Mouse (Mus musculus) thymus, postnatal 25 days (tissue): ENCODE measurements around the gene 6430571L13Rik.

Source experiments
- DNase-seq: peaks from one replicate; pipeline ENCODE4 v3.0.0; 2022

The 6430571L13Rik gene

DNA sequence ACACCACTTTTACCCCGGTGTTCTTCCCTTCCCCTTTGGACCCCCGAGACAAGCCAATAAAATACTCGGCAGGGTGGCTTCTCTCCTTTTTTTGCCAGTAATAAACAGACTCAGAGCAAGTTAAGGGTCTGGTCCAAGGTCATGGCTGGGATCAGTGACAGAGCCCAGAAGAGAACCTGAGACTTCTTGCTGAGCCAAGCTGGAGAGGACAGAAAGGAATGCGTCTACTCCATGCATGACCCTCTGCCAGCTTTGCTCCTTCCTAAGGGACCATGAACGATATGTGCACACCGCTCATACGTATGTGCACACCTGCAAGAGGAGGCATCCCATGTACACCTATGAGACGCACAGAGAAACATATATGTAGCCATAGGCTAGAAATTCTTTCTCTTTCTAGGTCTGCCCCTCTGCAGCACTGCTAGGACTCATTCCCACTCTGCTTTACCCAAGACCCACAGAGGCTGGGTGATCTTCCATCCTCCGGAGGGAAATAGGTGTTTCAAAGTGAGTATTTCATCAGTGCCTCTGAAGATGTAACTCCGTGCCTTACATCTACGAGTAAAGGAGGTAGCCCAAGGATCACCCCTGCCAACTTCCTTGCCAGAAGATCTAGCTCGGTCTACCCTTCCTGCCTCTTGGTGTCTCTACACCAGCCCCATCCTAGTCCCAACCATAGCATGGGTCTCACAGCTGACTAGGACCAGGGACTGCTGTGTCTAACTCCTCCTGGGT lies 676 bp downstream of the 6430571L13Rik start:
- no peak for DNase-seq

GRCm38 (mm10) chr9:107342201-107342709 lies 1.9 kb downstream of the 6430571L13Rik start:
- peak; percentile 36 for DNase-seq

- no peak for DNase-seq
Observed at GRCm38 (mm10) chr9:107343146-107343943, 2.9 kb downstream of the 6430571L13Rik start.

GRCm38 (mm10) chr9:107344027-107344426 lies 3.6 kb downstream of the 6430571L13Rik start:
- no peak for DNase-seq

DNA sequence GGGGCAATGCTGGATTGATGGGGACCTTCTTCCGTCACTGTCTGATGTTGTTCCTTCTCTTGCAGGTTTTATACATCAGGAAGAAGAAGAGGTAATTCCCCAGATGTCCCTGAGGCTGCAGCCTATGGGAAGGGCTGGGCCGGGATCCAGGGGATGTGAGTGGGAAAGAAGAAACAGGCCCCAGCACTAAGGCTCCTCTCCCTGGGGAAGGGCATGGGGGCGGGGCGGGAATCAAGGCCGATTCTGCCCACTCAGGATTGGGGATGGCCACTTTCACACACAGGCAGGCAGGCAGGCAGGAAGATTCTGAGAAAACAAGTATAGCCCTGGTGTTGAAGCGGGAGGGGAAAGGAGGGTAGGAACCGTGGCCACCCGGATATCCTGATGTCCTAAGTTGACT lies 5.7 kb downstream of the 6430571L13Rik start:
- no peak for DNase-seq

- DNase-seq: no peak
Observed at GRCm38 (mm10) chr9:107347586-107348183, 7.3 kb downstream of the 6430571L13Rik start.

DNA sequence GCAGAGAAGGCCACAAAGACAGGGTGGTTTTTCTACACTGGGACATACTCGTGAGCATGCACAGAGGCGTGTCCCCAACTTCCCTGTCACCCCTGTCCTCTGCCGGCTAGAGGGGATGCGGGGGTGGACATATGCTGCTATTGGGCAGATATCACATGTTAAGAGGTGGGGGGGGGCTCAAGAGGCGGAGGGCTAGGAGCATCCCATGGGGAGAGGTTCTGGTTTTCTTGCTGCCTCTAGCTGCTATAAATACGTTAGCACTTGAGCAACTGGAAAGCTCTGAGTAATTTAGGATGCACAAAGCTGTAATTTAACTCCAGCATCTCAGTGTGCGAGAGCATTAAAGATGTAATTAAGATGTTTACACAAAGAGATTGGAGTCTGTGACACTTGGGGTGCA lies 8.9 kb downstream of the 6430571L13Rik start:
- no peak for DNase-seq

- DNase-seq: no peak
Observed at GRCm38 (mm10) chr9:107354826-107355225, 14.4 kb downstream of the 6430571L13Rik start.

DNA sequence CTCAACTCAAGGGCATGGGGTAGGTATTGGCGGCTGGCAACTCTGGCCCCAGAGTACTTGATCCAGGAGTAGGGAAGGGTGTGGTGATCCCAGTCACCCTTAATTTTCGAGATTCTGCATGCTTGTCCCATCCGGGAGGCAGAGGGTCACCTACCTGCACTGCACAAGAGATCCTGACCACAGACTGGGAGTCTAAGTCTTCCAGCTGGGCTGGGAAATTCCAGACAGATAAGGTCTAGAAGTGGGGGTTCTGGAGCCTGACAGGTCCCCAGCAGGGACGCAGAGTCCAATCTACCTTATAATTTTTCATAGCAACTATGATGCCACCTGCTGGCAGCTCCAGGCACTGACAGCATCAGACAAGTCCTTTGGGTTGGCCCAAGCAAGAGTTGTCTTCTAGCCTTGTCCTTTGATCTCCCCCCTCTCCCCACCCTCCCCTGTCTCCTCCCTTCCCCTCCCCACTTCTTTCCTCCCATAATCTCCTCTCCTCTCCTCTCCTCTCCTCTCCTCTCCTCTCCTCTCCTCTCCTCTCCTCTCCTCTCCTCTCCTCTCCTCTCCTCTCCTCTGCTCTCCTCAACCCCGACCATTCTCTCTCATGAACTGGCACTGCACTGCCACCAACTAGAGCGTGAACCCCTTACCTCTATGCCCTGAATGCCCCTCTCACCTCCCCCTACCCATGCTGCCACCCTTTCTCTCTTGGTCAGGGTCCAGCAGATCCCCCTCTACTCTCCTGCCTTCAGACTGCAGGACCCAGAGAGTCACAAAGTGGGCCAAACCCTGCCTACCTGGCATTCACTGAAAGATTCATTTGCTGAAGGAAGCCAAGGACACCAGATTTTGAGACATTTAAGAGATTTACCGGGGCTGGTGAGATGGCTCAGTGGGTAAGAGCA lies 15.7 kb downstream of the 6430571L13Rik start:
- peak; percentile 61 for DNase-seq

DNA sequence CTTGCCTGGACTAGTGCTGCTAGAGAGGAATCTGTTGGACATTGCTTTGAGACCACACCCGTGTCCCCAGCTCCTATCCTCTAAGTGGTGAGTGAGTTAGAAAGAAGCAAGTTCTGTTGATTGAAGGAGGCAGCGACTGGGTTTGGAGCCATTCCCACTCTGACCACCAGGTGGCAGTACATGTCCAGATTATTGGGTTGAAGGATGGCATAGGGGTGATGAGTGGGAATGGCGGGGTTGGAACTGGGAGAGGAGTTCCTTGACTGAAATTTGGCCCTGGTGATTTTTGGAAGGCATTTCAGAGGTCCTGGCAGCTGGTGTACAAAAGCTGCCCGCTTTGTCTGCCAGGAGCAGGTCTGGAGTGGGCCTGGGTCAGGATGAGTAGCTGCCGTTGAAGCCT lies 17.2 kb downstream of the 6430571L13Rik start:
- DNase-seq: peak; percentile 66

- DNase-seq: no peak
Observed at GRCm38 (mm10) chr9:107360989-107361388, 20.6 kb downstream of the 6430571L13Rik start.

GRCm38 (mm10) chr9:107366644-107367043 lies 26.2 kb downstream of the 6430571L13Rik start:
- DNase-seq: peak; percentile 36

DNA sequence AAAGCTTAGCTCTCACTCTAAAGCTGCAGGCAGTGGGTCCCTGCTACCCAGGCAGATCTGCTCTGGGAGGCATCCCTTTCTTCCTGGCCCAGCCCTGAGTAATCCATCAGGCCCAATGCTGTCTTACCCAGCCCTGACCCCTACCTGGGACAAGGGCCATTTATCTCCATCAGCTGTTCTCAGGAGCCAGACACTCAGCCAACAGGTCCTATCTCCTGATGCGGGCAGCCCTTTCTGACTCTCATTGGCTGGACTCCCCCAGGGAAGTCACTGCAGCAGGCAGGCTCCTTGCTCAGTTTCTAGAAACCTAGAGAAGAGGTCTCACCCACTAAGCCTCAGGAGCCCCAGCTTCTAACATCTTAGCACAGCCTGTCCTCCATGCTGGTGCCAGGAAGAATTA lies 27.9 kb downstream of the 6430571L13Rik start:
- DNase-seq: no peak

DNA sequence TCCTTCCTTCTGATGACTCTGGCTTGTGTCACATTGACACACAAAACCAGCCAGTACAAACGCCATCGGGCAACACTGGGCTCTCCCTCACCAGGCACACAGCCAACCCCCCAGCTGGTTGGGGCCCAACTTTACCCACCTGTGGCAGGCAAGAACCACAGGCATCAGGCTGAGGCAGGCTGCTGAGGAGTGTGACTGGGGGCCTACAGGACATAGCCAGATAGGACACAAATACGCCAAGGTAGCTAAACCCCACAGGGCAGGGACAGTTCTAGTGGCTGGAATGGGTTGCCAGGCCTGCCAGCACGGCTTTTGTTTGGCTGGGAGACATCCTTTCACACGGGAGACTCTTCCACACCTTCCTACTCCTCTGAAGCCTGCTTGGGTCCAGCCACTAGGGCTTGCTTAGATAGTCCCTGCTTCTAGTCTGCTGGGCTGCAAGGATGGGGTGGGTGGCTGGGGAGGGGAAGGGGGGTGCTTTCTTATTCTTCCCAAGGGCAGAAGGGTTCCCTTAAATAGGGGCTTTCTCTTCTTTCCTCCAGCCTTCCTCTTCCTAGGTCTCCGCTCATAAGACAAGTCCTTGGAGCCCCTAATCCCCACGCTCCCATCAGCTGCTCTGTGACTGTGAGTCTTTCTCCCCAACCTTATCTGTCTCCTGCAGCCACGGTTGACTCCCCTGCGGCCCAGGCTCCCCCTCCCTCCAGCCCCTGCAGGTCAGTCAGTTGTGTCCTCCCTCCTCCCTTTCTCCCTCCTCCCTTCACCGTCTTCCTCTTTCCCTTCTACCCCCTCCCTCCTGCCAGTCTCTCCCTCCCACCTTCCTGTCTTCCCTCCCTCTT lies 29.1 kb downstream of the 6430571L13Rik start:
- DNase-seq: no peak

DNA sequence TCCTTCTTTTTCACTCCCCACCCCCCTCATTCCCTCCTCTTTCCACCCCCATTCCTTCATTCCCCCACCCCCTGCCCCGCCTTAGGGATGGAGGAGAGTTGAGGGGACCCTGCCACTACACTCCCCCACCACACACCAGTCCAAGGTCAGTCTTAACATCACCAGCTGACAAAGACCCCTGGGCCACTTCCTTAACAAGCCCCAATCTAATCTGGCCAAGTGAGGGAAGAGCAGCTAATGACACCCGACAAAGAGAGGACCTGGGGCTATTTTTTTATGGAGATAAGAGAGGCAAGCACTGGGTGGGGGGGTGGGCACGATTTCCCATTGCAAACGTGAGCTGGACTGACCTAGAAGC lies 29.7 kb downstream of the 6430571L13Rik start:
- DNase-seq: no peak

- DNase-seq: no peak
Observed at GRCm38 (mm10) chr9:107372441-107372840, 32.0 kb downstream of the 6430571L13Rik start.

GRCm38 (mm10) chr9:107374623-107375022 lies 34.2 kb downstream of the 6430571L13Rik start:
- DNase-seq: peak; percentile 11

- no peak for DNase-seq
Observed at GRCm38 (mm10) chr9:107375451-107375850, 35.0 kb downstream of the 6430571L13Rik start.

DNA sequence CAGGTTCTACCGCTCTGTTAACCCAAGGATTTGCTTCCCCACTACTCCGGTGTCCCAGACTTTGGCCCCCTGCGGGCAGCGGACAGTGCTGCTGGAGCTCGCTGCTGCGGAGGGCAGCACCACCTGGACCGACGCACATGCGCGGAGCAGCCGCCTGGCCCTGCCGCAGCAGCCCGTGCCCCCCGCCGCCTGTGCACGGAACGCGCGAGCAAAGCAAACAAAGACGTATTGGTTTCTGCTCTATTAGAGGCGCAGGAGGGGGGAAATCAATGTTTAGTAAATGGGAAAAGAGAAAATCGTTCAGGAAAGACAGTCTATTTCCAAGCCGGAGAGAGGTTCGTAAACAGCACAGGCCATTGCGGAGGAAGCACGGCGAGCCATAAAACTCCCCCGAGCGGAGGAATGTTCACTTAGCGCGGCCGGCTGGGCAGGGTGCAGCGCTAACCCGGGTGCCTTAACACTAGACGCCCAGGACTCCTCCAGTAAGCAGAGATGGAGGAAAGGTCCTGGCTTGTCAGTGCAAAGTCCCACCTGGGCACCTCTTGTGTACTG lies 37.6 kb downstream of the 6430571L13Rik start:
- DNase-seq: no peak

- DNase-seq: no peak
Observed at GRCm38 (mm10) chr9:107381723-107382122, 41.3 kb downstream of the 6430571L13Rik start.

DNA sequence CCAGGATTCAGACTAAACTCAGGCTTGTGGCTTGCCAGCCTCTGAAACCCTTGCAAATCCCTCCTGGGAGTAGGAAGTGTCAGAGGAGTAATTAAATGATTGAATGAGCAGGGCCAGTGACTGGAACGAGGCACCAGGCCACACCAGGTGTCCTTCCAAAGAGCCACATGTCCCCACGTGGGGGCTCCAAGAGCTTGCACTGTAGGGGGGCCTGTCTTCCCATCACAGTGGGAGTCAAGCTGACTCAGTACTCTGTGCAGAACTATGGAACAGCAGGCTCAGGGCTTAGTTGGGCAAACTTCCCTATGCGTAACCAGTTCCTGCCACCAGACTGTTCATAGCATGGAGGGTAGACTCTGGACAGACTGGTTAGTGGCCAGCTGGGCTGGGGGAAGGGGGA lies 44.0 kb downstream of the 6430571L13Rik start:
- no peak for DNase-seq
